ENCODE assay signal across 8 mouse cellular contexts in the genomic region with DNA sequence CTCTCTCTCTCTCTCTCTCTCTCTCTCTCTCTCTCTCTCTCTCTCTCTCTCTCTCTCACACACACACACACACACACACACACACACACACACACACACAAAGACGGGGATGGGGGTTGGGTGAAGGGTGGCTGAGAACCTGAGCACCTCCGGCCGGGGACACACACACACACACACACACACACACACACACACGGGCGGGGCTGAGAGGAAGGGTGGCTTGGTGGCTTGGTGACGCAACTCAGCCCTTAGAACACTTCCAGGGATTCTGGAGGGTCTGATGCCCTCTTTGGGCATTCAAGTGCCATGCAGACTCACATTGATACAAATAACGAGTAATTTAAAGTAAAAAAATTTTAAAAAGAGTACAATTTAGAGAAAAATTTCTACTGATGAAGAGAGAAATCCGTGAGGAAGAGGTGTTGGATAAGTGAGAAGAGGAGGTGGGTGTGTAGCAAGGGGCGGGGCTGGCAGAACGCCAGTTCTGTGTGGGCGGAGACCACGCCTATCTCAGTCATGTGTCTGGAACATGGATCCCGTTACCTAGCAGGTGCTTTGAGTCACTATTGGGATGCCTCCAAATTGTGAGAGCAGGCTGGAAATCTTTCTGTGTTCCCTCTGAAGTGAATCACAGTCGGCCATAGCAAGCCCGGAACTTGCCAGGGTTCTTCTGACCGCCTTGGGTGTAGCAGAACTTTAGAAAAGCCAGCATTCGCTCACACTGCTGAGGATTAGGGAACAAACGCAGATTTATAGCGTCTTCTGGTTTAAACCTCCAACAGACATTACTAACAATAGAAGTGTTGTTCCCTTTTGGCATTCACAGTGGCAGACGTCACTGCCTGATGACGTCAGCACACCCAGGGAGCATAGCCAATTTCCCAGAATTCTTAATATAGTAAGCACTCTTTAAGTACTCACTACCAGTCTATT. TPM values are rescaled to one million over a fixed set of nuclear protein-coding genes. Genes with fewer than 3 reads are reported as not detected.
DNase-seq lines count a peak whose midpoint lies in the region; ATAC-seq and TF ChIP-seq lines count a peak whose summit lies in the region.

No protein-coding gene starts in this region.

- no peak for TF ChIP-seq POLR2A in myocyte (IDR thresholded peaks at IDR 0.05; ENCODE audit: insufficient read length, low read depth)

- TF ChIP-seq CTCF in kidney, postnatal 0 days (IDR thresholded peaks at IDR 0.05; ENCODE audit: low read depth): no peak

- H3K27me3 ChIP-seq in forebrain, embryonic 10.5 days (ENCODE audit: poor library complexity, severe bottlenecking): peaks cover 15% of the 10 kb centered on the region
- no peaks in the 10 kb centered on the region for H3K27me3 ChIP-seq in heart, embryonic 14.5 days (ENCODE audit: control insufficient read depth, insufficient read depth, low read length)
- no peaks in the 10 kb centered on the region for H3K27me3 ChIP-seq in kidney, postnatal 0 days (ENCODE audit: insufficient read depth, low read length)
- H3K27me3 ChIP-seq in liver, embryonic 11.5 days (replicated peaks; ENCODE audit: control insufficient read depth, insufficient read depth, low read length): peaks cover 8% of the 10 kb centered on the region; the same call in 1 of the 2 replicates
- H3K27me3 ChIP-seq in myocyte (ENCODE audit: control insufficient read depth, insufficient read depth, insufficient read length): no peaks in the 10 kb centered on the region

- peak; percentile 78 for DNase-seq in adrenal gland, postnatal 14 days
- DNase-seq in forebrain, embryonic 10.5 days (ENCODE audit: extremely low spot score, low spot score): no peak
- peak; percentile 53 for DNase-seq in kidney, postnatal 0 days (ENCODE audit: low spot score)
- DNase-seq in liver, embryonic 11.5 days (ENCODE audit: low spot score): peak; percentile 52
- DNase-seq in thymus, adult 18-20 months: peak; percentile 62 to 80

- no peak overlapping the region for H3K9ac ChIP-seq in heart, embryonic 14.5 days (ENCODE audit: low read length)
- no peak overlapping the region for H3K9ac ChIP-seq in kidney, postnatal 0 days (ENCODE audit: low read depth, low read length)
- H3K9ac ChIP-seq in liver, embryonic 11.5 days (ENCODE audit: low read depth, low read length): no peak overlapping the region

- no peak overlapping the region for H3ac ChIP-seq in myocyte (ENCODE audit: control insufficient read depth, insufficient read length)

- ATAC-seq in CD4-positive, CD25-positive, alpha-beta regulatory T cell, adult 4 months: peak; percentile 52
- peak; percentile 61; the same call in 1 of the 2 replicates for ATAC-seq in heart, embryonic 14.5 days (ENCODE audit: insufficient number of reproducible peaks, insufficient read depth, low FRiP score, low read depth)
- peak; percentile 65 for ATAC-seq in kidney, postnatal 0 days (replicated peaks; ENCODE audit: low FRiP score, low read depth)
- peak; percentile 70 for ATAC-seq in liver, embryonic 11.5 days (replicated peaks; ENCODE audit: low FRiP score)

- no peaks in the 10 kb centered on the region for H3K36me3 ChIP-seq in forebrain, embryonic 10.5 days (replicated peaks)
- H3K36me3 ChIP-seq in heart, embryonic 14.5 days (ENCODE audit: control insufficient read depth, insufficient read depth, low read length): no peaks in the 10 kb centered on the region
- no peaks in the 10 kb centered on the region for H3K36me3 ChIP-seq in kidney, postnatal 0 days (ENCODE audit: insufficient read depth, low read length)
- no peaks in the 10 kb centered on the region for H3K36me3 ChIP-seq in liver, embryonic 11.5 days (ENCODE audit: control insufficient read depth, insufficient read depth, low read length)
- no peaks in the 10 kb centered on the region for H3K36me3 ChIP-seq in myocyte (ENCODE audit: control insufficient read depth, insufficient read depth)

- H3K4me3 ChIP-seq in forebrain, embryonic 10.5 days: peak overlapping the region; percentile 35
- peak overlapping the region; percentile 24 to 26 for H3K4me3 ChIP-seq in heart, embryonic 14.5 days (ENCODE audit: control insufficient read depth in 1 of 2, insufficient read depth in 1 of 2, low read depth in 1 of 2, low read length in 2 of 2)
- H3K4me3 ChIP-seq in kidney, postnatal 0 days (replicated peaks; ENCODE audit: low read depth, low read length): peak overlapping the region; percentile 13; the same call in 1 of the 2 replicates
- H3K4me3 ChIP-seq in liver, embryonic 11.5 days (ENCODE audit: low read depth, low read length): peak overlapping the region; percentile 16; the same call in 1 of the 2 replicates
- no peak overlapping the region for H3K4me3 ChIP-seq in myocyte

- peak overlapping the region; percentile 62 for H3K4me2 ChIP-seq in heart, embryonic 14.5 days (ENCODE audit: low read length)
- peak overlapping the region; percentile 26 for H3K4me2 ChIP-seq in kidney, postnatal 0 days (ENCODE audit: low read length)
- peak overlapping the region; percentile 64 for H3K4me2 ChIP-seq in liver, embryonic 11.5 days
- H3K4me2 ChIP-seq in myocyte (ENCODE audit: low read depth): peak overlapping the region; percentile 58

- no peaks in the 10 kb centered on the region for H3K79me2 ChIP-seq in myocyte (ENCODE audit: control insufficient read depth, insufficient read depth)

- H3K9me3 ChIP-seq in forebrain, embryonic 10.5 days: peaks cover 2% of the 10 kb centered on the region; the same call in 1 of the 2 replicates
- H3K9me3 ChIP-seq in heart, embryonic 14.5 days (ENCODE audit: control insufficient read depth, low read length): no peaks in the 10 kb centered on the region
- no peaks in the 10 kb centered on the region for H3K9me3 ChIP-seq in kidney, postnatal 0 days (replicated peaks; ENCODE audit: low read length)
- no peaks in the 10 kb centered on the region for H3K9me3 ChIP-seq in liver, embryonic 11.5 days (ENCODE audit: control insufficient read depth, low read length)

- H3K4me1 ChIP-seq in forebrain, embryonic 10.5 days: peaks cover 14% of the 10 kb centered on the region
- peaks cover 30 to 35% of the 10 kb centered on the region in 2 experiments for H3K4me1 ChIP-seq in heart, embryonic 14.5 days (ENCODE audit: control insufficient read depth in 2 of 2, insufficient read depth in 2 of 2, low read length in 2 of 2)
- H3K4me1 ChIP-seq in kidney, postnatal 0 days (replicated peaks; ENCODE audit: insufficient read depth, low read length): peaks cover 10% of the 10 kb centered on the region
- peaks cover 4% of the 10 kb centered on the region for H3K4me1 ChIP-seq in liver, embryonic 11.5 days (replicated peaks; ENCODE audit: control insufficient read depth, insufficient read depth, low read length)

- 31% methylated on average over 20 of the region's 21 CpGs for WGBS in forebrain, embryonic 10.5 days
- 12% methylated on average over 20 of the region's 21 CpGs for WGBS in heart, embryonic 14.5 days
- 15% methylated on average over 21 of the region's 21 CpGs for WGBS in kidney, postnatal 0 days
- 20% methylated on average over 21 of the region's 21 CpGs for WGBS in liver, embryonic 11.5 days

- H3K27ac ChIP-seq in forebrain, embryonic 10.5 days: no peak overlapping the region
- H3K27ac ChIP-seq in heart, embryonic 14.5 days (replicated peaks in 1 of 2; ENCODE audit: control insufficient read depth in 1 of 2, insufficient read depth in 1 of 2, low read depth in 2 of 2, low read length in 2 of 2): peak overlapping the region; percentile 66 to 84
- H3K27ac ChIP-seq in kidney, postnatal 0 days: no peak overlapping the region
- H3K27ac ChIP-seq in liver, embryonic 11.5 days (ENCODE audit: low read depth, low read length): no peak overlapping the region

RNA-seq across cellular contexts. Expression of a gene that starts 12.2 kb away (rescaled TPM):
- 10 to 100 TPM; 22.2 to 24.7 TPM for polyA plus RNA-seq in CD4-positive, CD25-positive, alpha-beta regulatory T cell, adult 4 months (2017; shearing (Covaris generic))
- total RNA-seq in adrenal gland, postnatal 14 days (2021): 31.0 and 34.1 TPM in 2 replicates
- 4.7 and 4.8 TPM in 2 replicates for polyA plus RNA-seq in forebrain, embryonic 10.5 days (2016; fragmentation: Nextera tagmentation; extraction: Ambion mirVana)
- polyA plus RNA-seq in heart, embryonic 14.5 days (2014; fragmentation: Nextera tagmentation; extraction: Ambion mirVana): 12.7 and 12.9 TPM in 2 replicates
- polyA plus RNA-seq in kidney, postnatal 0 days (2015; fragmentation: Nextera tagmentation; extraction: Ambion mirVana): 7.3 and 7.8 TPM in 2 replicates
- 5.1 and 6.1 TPM in 2 replicates for polyA plus RNA-seq in liver, embryonic 11.5 days (2014; fragmentation: Nextera tagmentation; extraction: Ambion mirVana)
- polyA plus RNA-seq in myocyte (2012; fragmentation: generic; extraction: Trizol): 39.7 TPM

RNA-seq across cellular contexts. Expression of a gene that starts 17.4 kb away (rescaled TPM):
- polyA plus RNA-seq in CD4-positive, CD25-positive, alpha-beta regulatory T cell, adult 4 months (2017; shearing (Covaris generic)): 10 to 100 TPM; 11.1 to 17.6 TPM
- total RNA-seq in adrenal gland, postnatal 14 days (2021): 0.41 and 0.75 TPM in 2 replicates
- polyA plus RNA-seq in forebrain, embryonic 10.5 days (2016; fragmentation: Nextera tagmentation; extraction: Ambion mirVana): 0.11 TPM in 1 of 2 replicates, not detected in the other
- polyA plus RNA-seq in heart, embryonic 14.5 days (2014; fragmentation: Nextera tagmentation; extraction: Ambion mirVana): 1.3 and 1.8 TPM in 2 replicates
- 0.10 and 0.13 TPM in 2 replicates for polyA plus RNA-seq in kidney, postnatal 0 days (2015; fragmentation: Nextera tagmentation; extraction: Ambion mirVana)
- 0.59 and 0.73 TPM in 2 replicates for polyA plus RNA-seq in liver, embryonic 11.5 days (2014; fragmentation: Nextera tagmentation; extraction: Ambion mirVana)
- 0.11 TPM for polyA plus RNA-seq in myocyte (2012; fragmentation: generic; extraction: Trizol)

RNA-seq across cellular contexts. Expression of a gene that starts 32.1 kb away (rescaled TPM):
- not detected for polyA plus RNA-seq in CD4-positive, CD25-positive, alpha-beta regulatory T cell, adult 4 months (2017; shearing (Covaris generic))
- not detected in 2 replicates for total RNA-seq in adrenal gland, postnatal 14 days (2021)
- not detected in 2 replicates for polyA plus RNA-seq in forebrain, embryonic 10.5 days (2016; fragmentation: Nextera tagmentation; extraction: Ambion mirVana)
- polyA plus RNA-seq in heart, embryonic 14.5 days (2014; fragmentation: Nextera tagmentation; extraction: Ambion mirVana): not detected in 2 replicates
- not detected in 2 replicates for polyA plus RNA-seq in kidney, postnatal 0 days (2015; fragmentation: Nextera tagmentation; extraction: Ambion mirVana)
- polyA plus RNA-seq in liver, embryonic 11.5 days (2014; fragmentation: Nextera tagmentation; extraction: Ambion mirVana): not detected in 2 replicates
- not detected for polyA plus RNA-seq in myocyte (2012; fragmentation: generic; extraction: Trizol)

RNA-seq across cellular contexts. Expression of a gene that starts 45.4 kb away (rescaled TPM):
- not detected for polyA plus RNA-seq in CD4-positive, CD25-positive, alpha-beta regulatory T cell, adult 4 months (2017; shearing (Covaris generic))
- total RNA-seq in adrenal gland, postnatal 14 days (2021): not detected in 2 replicates
- not detected in 2 replicates for polyA plus RNA-seq in forebrain, embryonic 10.5 days (2016; fragmentation: Nextera tagmentation; extraction: Ambion mirVana)
- not detected in 2 replicates for polyA plus RNA-seq in heart, embryonic 14.5 days (2014; fragmentation: Nextera tagmentation; extraction: Ambion mirVana)
- 0.08 and 0.13 TPM in 2 replicates for polyA plus RNA-seq in kidney, postnatal 0 days (2015; fragmentation: Nextera tagmentation; extraction: Ambion mirVana)
- polyA plus RNA-seq in liver, embryonic 11.5 days (2014; fragmentation: Nextera tagmentation; extraction: Ambion mirVana): not detected in 2 replicates
- polyA plus RNA-seq in myocyte (2012; fragmentation: generic; extraction: Trizol): 0.01 TPM

RNA-seq across cellular contexts. Expression of a gene that starts 58.1 kb away (rescaled TPM):
- polyA plus RNA-seq in CD4-positive, CD25-positive, alpha-beta regulatory T cell, adult 4 months (2017; shearing (Covaris generic)): not detected
- not detected in 2 replicates for total RNA-seq in adrenal gland, postnatal 14 days (2021)
- not detected in 2 replicates for polyA plus RNA-seq in forebrain, embryonic 10.5 days (2016; fragmentation: Nextera tagmentation; extraction: Ambion mirVana)
- not detected in 2 replicates for polyA plus RNA-seq in heart, embryonic 14.5 days (2014; fragmentation: Nextera tagmentation; extraction: Ambion mirVana)
- polyA plus RNA-seq in kidney, postnatal 0 days (2015; fragmentation: Nextera tagmentation; extraction: Ambion mirVana): not detected in 2 replicates
- not detected in 2 replicates for polyA plus RNA-seq in liver, embryonic 11.5 days (2014; fragmentation: Nextera tagmentation; extraction: Ambion mirVana)
- not detected for polyA plus RNA-seq in myocyte (2012; fragmentation: generic; extraction: Trizol)

Comparison
In these comparisons a context has a peak if more than half of its experiments do, and no peak if none do; other contexts are left out.
1. H3K27ac ChIP-seq: peak in heart, embryonic 14.5 days (2 of 2); none in forebrain, embryonic 10.5 days (single experiment), kidney, postnatal 0 days (single experiment) and liver, embryonic 11.5 days (single experiment).
2. Peak in every context shown above with its lines, with median percentiles within 50 percentile points of each other: ATAC-seq and H3K4me2 ChIP-seq.